Mouse (Mus musculus): ENCODE results near the gene Arf3. TPM values are rescaled to one million over a fixed set of nuclear protein-coding genes. Genes with fewer than 3 reads are reported as not detected.

Gene Arf3
- polyA plus RNA-seq, 1 experiment from 2014 or later, result 22.8 TPM

DNA sequence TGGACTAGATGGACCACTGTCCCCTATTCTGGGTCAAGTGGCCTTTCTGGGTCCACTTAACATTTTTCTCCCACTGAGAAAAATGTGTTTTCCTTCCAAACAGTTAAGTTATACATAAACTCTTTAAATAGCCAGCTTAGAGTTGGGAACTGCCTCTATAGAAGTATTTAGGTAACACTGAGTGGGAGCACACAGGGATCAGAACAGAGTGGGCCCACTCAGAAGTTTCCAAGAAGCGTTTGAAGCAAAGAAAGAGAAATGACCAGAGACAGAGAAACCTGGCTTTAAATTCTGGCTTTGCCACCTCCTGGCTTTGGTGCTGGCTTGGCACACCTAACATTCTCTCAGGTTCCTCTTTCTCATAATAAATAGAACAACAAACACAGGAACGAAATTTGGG is 73.3 kb downstream of the Arf3 start:
- Histone ChIP-seq H3K4me3 (ENCODE audit: low read depth, low read length) (no peak overlapping the region), H3K9ac (ENCODE audit: low read depth, low read length) (no peak overlapping the region), H3K27ac (ENCODE audit: low read depth, low read length) (no peak overlapping the region), H3K4me2 (no peak overlapping the region), H3K4me1 (ENCODE audit: control insufficient read depth, insufficient read depth, low read length) (peaks cover 23% of the 10 kb centered on the region), H3K9me3 (replicated peaks; ENCODE audit: control insufficient read depth, low read length) (no peaks in the 10 kb centered on the region), H3K27me3 (ENCODE audit: control insufficient read depth, insufficient read depth, low read length) (no peaks in the 10 kb centered on the region), H3K36me3 (ENCODE audit: control insufficient read depth, insufficient read depth, low read length) (no peaks in the 10 kb centered on the region)
- ATAC-seq (replicated peaks; ENCODE audit: insufficient number of reproducible peaks, low FRiP score, low TSS enrichment), result no peak
- 85% methylated on average over 2 of the region's 2 CpGs for WGBS (ENCODE audit: insufficient replicate concordance)

Other genes starting within 250 kb of the Arf3 start
- 75.9 and 77.5 TPM in 2 replicates for gene Kansl2, start 228.9 kb downstream of the Arf3 start, polyA plus RNA-seq (2014; fragmentation: Nextera tagmentation; extraction: Ambion mirVana)
- gene Ccnt1, start 192.3 kb downstream of the Arf3 start, polyA plus RNA-seq (2014; fragmentation: Nextera tagmentation; extraction: Ambion mirVana), result 38.1 and 42.3 TPM in 2 replicates
- gene 4930415O20Rik, start 192.2 kb downstream of the Arf3 start, polyA plus RNA-seq (2014; fragmentation: Nextera tagmentation; extraction: Ambion mirVana), result 0.73 and 1.0 TPM in 2 replicates
- 24.5 and 34.8 TPM in 2 replicates for gene Adcy6, start 153.1 kb downstream of the Arf3 start, polyA plus RNA-seq (2014; fragmentation: Nextera tagmentation; extraction: Ambion mirVana)
- gene Cacnb3, start 132.4 kb downstream of the Arf3 start, polyA plus RNA-seq (2014; fragmentation: Nextera tagmentation; extraction: Ambion mirVana), result 9.8 and 9.9 TPM in 2 replicates
- gene Ddx23, start 100.3 kb downstream of the Arf3 start, polyA plus RNA-seq (2014; fragmentation: Nextera tagmentation; extraction: Ambion mirVana), result 11.2 and 19.6 TPM in 2 replicates
- 1.2 and 1.6 TPM in 2 replicates for gene Rnd1, start 85.8 kb downstream of the Arf3 start, polyA plus RNA-seq (2014; fragmentation: Nextera tagmentation; extraction: Ambion mirVana)
- gene Ccdc65, start 55.0 kb downstream of the Arf3 start, polyA plus RNA-seq (2014; fragmentation: Nextera tagmentation; extraction: Ambion mirVana), result 0.23 and 0.37 TPM in 2 replicates
- 20.4 and 21.1 TPM in 2 replicates for gene Fkbp11, start 35.0 kb downstream of the Arf3 start, polyA plus RNA-seq (2014; fragmentation: Nextera tagmentation; extraction: Ambion mirVana)
- not detected in 2 replicates for gene Wnt10b, start 14.9 kb upstream of the Arf3 start, polyA plus RNA-seq (2014; fragmentation: Nextera tagmentation; extraction: Ambion mirVana)
- not detected in 2 replicates for gene Wnt1, start 26.6 kb upstream of the Arf3 start, polyA plus RNA-seq (2014; fragmentation: Nextera tagmentation; extraction: Ambion mirVana)
- 0.11 and 0.25 TPM in 2 replicates for gene Ddn, start 46.3 kb upstream of the Arf3 start, polyA plus RNA-seq (2014; fragmentation: Nextera tagmentation; extraction: Ambion mirVana)
- gene Prkag1, start 68.3 kb upstream of the Arf3 start, polyA plus RNA-seq (2014; fragmentation: Nextera tagmentation; extraction: Ambion mirVana), result 72.1 and 74.7 TPM in 2 replicates
- 12.7 and 16.1 TPM in 2 replicates for gene Kmt2d, start 108.0 kb upstream of the Arf3 start, polyA plus RNA-seq (2014; fragmentation: Nextera tagmentation; extraction: Ambion mirVana)
- gene Rhebl1, start 131.3 kb upstream of the Arf3 start, polyA plus RNA-seq (2014; fragmentation: Nextera tagmentation; extraction: Ambion mirVana), result 6.5 and 8.8 TPM in 2 replicates
- 2.5 and 5.0 TPM in 2 replicates for gene Dhh, start 135.3 kb upstream of the Arf3 start, polyA plus RNA-seq (2014; fragmentation: Nextera tagmentation; extraction: Ambion mirVana)
- gene Lmbr1l, start 155.0 kb upstream of the Arf3 start, polyA plus RNA-seq (2014; fragmentation: Nextera tagmentation; extraction: Ambion mirVana), result 4.0 and 5.7 TPM in 2 replicates
- gene Tuba1b, start 171.4 kb upstream of the Arf3 start, polyA plus RNA-seq (2014; fragmentation: Nextera tagmentation; extraction: Ambion mirVana), result 1,819 and 1,826 TPM in 2 replicates
- gene Gm49450, start 190.3 kb upstream of the Arf3 start, polyA plus RNA-seq (2014; fragmentation: Nextera tagmentation; extraction: Ambion mirVana), result not detected in 2 replicates
- gene Tuba1a, start 190.5 kb upstream of the Arf3 start, polyA plus RNA-seq (2014; fragmentation: Nextera tagmentation; extraction: Ambion mirVana), result 1,237 and 1,376 TPM in 2 replicates